Mouse (Mus musculus): ENCODE data around the gene Lrrc8b.

DNA sequence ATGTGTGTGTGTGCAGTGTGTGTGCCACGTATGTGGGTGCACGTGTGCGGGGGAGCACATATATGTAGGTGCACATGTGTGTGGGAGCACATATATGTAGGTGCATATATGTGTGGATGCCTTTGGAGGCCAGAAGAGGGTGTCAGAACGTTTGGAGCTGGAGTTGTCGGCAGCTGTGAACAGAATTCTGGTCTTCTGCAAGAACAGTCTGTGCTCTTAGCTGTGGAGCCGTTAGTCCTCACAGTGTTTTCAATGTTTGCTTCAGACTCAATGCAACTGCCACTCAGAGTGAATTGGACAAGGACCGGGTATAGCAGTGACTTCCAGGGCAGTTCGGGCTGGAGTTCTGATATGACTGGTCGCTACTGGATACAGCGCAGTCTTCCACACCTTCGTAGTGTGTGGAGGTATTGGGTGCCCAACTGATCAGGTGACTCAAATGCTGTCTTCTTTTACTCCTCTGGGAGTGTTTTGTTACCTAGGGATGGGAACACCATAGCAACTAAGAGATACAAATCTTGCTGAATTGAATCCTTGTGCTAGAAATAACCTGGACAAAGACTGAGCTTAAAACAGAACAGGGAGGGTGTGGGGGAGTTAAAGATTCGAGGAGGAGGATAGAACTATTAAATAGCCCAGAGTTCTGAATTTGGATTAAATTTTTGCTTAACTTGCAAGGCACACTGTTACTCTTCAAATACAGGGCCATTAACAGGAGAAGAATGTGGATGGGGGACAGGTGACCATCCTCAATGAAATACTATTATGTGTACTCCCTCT is 1.0 kb upstream of the Lrrc8b start:
- no peak for TF ChIP-seq CTCF (IDR thresholded peaks at IDR 0.05; ENCODE audit: borderline replicate concordance, insufficient read depth, low read length)
- no peak for TF ChIP-seq POLR2A (IDR thresholded peaks at IDR 0.05; ENCODE audit: low read depth, low read length)

Measured in embryonic fibroblast, embryonic 13.5 days (primary cell).